Mouse (Mus musculus): ENCODE measurements around the gene Tmem150a. TPM values are rescaled to one million over a fixed set of nuclear protein-coding genes. Genes with fewer than 3 reads are reported as not detected.

The Tmem150a gene
- polyA plus RNA-seq, 1 experiment from 2014 or later = 15.3 TPM

DNA sequence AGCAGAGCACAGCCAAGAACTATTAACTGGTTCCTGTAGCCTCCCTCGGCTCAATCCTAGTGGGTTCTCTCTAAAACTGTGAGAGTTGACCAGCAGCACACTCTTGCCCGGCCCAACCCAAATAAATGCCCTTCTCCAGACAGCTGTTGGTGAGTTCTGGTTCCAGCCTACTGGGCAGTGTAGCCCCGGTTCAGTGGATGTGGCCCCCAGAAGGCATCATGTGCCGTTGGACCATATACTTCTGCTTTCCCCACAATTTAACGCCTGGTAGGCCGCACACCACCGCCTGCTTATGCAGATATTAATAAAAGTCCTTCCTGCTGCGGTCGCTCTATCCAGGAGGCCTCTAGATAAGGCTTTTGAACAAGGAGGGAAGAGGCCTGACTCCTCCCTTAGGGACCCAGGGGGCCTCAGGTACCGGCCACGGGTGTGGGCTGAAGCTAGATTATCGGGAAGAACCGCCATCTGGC is 34.3 kb downstream of the Tmem150a start:
- 11% methylated on average over 13 of the region's 13 CpGs for WGBS
- Histone ChIP-seq H3K9me3 (ENCODE audit: control insufficient read depth, low read depth, low read length) (no peaks in the 10 kb centered on the region), H3K27me3 (ENCODE audit: control insufficient read depth, insufficient read depth, low read length) (no peaks in the 10 kb centered on the region), H3K4me1 (ENCODE audit: control insufficient read depth, insufficient read depth, low read length) (peaks cover 15% of the 10 kb centered on the region; the same call in 1 of the 2 replicates), H3K4me3 (ENCODE audit: low read depth, low read length) (peak overlapping the region; percentile 55), H3K36me3 (ENCODE audit: control insufficient read depth, insufficient read depth, low read length) (peaks cover 12% of the 10 kb centered on the region; the same call in 1 of the 2 replicates), H3K4me2 (replicated peaks; ENCODE audit: low read depth, low read length) (peak overlapping the region; percentile 52), H3K27ac (ENCODE audit: low read length) (peak overlapping the region; percentile 97), H3K9ac (replicated peaks; ENCODE audit: low read depth, low read length) (peak overlapping the region; percentile 66)
- peak; percentile 72; the same call in 1 of the 2 replicates for ATAC-seq (ENCODE audit: insufficient number of reproducible peaks, insufficient read depth, low FRiP score, low read depth)

DNA sequence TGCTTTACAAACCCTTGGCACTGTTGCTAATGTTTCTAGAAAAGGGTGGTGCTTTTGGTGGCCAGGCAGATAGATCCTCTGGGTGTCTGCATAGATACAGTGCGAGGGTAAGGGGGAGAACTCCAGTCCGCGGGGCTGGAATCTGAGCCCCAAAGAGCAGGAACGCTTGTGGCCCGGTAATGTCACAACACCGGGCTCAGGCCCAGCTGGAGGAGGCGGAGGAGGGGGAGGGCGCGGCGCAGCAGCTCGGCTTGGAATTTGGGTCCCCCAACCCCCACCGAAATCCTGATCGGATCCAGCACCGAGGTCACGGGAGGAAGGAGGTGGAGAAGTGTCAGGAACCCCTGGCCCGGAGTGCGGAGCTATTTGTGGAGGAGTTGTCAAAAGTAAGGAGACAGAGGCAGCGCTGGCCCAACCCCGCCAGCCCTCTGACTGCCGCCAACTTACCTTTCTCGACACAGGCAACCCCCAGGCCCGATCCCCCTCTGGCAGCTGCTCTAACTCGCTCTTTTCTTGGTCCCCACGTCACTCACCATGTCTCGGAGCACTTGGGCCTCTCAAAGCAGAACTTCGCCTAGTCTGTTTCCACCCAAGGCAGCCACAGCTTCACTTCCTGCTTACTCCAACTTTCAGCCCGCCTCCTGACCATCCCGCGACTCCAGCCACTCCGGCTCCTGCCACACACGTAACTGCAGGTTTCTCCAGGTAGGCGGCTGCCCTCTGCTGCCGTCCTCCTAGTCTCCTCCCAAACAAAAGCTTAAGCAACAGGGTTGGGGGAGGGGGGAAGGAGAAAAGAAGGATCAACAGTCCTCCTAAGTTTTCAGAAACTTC is 34.9 kb downstream of the Tmem150a start, which contains the start of gene Vamp8:
TSS of gene Vamp8 (minus strand) at position 763 of the 831 bp plus-strand sequence.
- 2% methylated on average over 33 of the region's 33 CpGs for WGBS
- H3K4me1 ChIP-seq (ENCODE audit: control insufficient read depth, insufficient read depth, low read length) = peaks cover 15% of the 10 kb centered on the region; the same call in 1 of the 2 replicates
- peak; percentile 83 for ATAC-seq (ENCODE audit: insufficient number of reproducible peaks, insufficient read depth, low FRiP score, low read depth)
- peaks cover 9% of the 10 kb centered on the region; the same call in 1 of the 2 replicates for H3K36me3 ChIP-seq (ENCODE audit: control insufficient read depth, insufficient read depth, low read length)
- H3K27ac ChIP-seq (ENCODE audit: low read length) = peak within 1 kb of the TSS; percentile 97
- H3K4me3 ChIP-seq (ENCODE audit: low read depth, low read length) = peak within 1 kb of the TSS; percentile 55
- H3K27me3 ChIP-seq (ENCODE audit: control insufficient read depth, insufficient read depth, low read length) = no peaks in the 10 kb centered on the region
- peak within 1 kb of the TSS; percentile 52 for H3K4me2 ChIP-seq (replicated peaks; ENCODE audit: low read depth, low read length)
- H3K9me3 ChIP-seq (ENCODE audit: control insufficient read depth, low read depth, low read length) = no peaks in the 10 kb centered on the region
- peak within 1 kb of the TSS; percentile 66 for H3K9ac ChIP-seq (replicated peaks; ENCODE audit: low read depth, low read length)

DNA sequence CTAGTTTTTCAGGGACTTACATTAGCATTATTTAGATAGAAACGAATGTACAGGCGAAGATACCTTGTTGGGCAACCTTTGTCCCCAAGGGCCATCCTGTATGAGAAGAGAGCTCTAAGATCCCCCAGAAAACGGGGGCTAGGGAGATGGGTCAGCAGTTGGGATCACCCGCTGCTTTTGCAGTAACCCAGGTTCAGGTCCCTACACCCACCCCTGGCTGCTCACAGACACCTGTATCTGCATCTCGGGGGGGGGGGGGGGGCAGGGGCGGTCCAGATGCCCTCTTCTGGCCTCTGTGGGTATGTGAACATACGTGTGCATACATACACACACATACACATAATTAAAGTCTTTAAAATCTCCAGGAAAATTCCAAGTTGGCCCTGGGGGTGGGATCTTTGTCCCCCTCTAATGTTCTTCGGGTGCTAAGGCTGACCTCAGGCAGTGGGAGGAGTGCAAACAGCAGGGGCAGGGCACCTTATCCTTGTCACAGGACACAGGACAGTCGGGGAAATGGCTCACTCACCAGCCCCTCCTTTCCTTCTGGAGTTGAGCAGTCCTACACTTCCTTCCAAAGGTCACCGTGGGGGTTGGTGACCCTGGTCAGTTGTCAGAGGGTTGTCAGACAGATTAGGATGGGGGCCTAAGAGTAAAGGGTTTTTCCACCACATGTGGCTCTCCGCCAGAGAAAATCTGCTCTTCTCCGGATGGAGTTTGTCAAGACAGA is 35.7 kb downstream of the Tmem150a start:
- no peaks in the 10 kb centered on the region for H3K9me3 ChIP-seq (ENCODE audit: control insufficient read depth, low read depth, low read length)
- peak overlapping the region; percentile 52 for H3K4me2 ChIP-seq (replicated peaks; ENCODE audit: low read depth, low read length)
- ATAC-seq (ENCODE audit: insufficient number of reproducible peaks, insufficient read depth, low FRiP score, low read depth) = peak; percentile 54; the same call in 1 of the 2 replicates
- 8% methylated on average over 12 of the region's 12 CpGs for WGBS
- peaks cover 15% of the 10 kb centered on the region; the same call in 1 of the 2 replicates for H3K4me1 ChIP-seq (ENCODE audit: control insufficient read depth, insufficient read depth, low read length)
- H3K27me3 ChIP-seq (ENCODE audit: control insufficient read depth, insufficient read depth, low read length) = no peaks in the 10 kb centered on the region
- peaks cover 5% of the 10 kb centered on the region; the same call in 1 of the 2 replicates for H3K36me3 ChIP-seq (ENCODE audit: control insufficient read depth, insufficient read depth, low read length)
- H3K9ac ChIP-seq (replicated peaks; ENCODE audit: low read depth, low read length) = peak overlapping the region; percentile 66; the same call in 1 of the 2 replicates
- H3K27ac ChIP-seq (ENCODE audit: low read length) = peak overlapping the region; percentile 97
- peak overlapping the region; percentile 55 for H3K4me3 ChIP-seq (ENCODE audit: low read depth, low read length)

DNA sequence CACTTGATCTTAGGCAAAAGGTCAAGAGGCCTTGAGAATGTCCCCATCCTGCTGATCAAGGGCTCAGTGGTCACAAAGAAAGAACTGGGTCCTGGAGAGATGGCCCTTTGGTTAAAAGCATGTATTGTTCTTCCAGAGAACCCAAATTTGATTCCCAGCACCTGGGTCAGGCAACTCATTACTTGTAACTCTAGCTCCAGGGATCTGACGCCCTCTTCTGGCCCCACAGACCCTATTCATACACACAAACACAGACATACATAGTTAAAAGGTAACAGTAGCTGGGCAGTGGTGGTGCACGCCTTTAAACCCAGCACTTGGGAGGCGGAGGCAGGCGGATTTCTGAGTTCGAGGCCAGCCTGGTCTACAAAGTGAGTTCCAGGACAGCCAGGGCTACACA is 37.1 kb downstream of the Tmem150a start:
- no peak for ATAC-seq (ENCODE audit: insufficient number of reproducible peaks, insufficient read depth, low FRiP score, low read depth)

DNA sequence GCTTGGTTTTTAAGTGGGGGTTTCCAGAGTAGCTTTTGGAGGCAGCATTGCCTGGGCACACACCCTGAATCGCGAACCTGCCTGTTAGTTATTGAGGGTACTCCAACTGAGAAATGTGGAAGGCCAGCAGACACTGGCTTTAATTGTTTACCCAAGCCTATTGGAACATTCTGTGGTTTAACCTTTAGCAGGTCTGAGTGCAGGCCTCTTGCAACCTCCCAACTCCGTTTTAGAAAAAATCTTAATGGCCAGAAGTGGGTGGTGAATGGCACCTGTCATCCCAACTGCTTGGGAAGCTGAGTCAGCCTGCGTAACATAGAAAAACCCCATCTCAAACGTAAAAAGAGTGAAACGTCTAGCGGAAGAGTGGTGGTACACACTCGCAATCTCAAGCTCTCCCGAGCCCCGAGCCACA is 41.6 kb downstream of the Tmem150a start:
- H3K4me2 ChIP-seq (replicated peaks; ENCODE audit: low read depth, low read length) = no peak overlapping the region
- H3K27me3 ChIP-seq (ENCODE audit: control insufficient read depth, insufficient read depth, low read length) = no peaks in the 10 kb centered on the region
- no peak overlapping the region for H3K27ac ChIP-seq (ENCODE audit: low read length)
- no peaks in the 10 kb centered on the region for H3K9me3 ChIP-seq (ENCODE audit: control insufficient read depth, low read depth, low read length)
- no peak overlapping the region for H3K4me3 ChIP-seq (ENCODE audit: low read depth, low read length)
- no peak for ATAC-seq (ENCODE audit: insufficient number of reproducible peaks, insufficient read depth, low FRiP score, low read depth)
- 77% methylated on average over 10 of the region's 10 CpGs for WGBS
- no peaks in the 10 kb centered on the region for H3K4me1 ChIP-seq (ENCODE audit: control insufficient read depth, insufficient read depth, low read length)
- H3K9ac ChIP-seq (replicated peaks; ENCODE audit: low read depth, low read length) = no peak overlapping the region
- no peaks in the 10 kb centered on the region for H3K36me3 ChIP-seq (ENCODE audit: control insufficient read depth, insufficient read depth, low read length)

More for the DNA sequence above, 37.1 kb downstream of the Tmem150a start:
- 88% methylated on average over 5 of the region's 5 CpGs for WGBS
- H3K27ac ChIP-seq (ENCODE audit: low read length) = peak overlapping the region; percentile 21; the same call in 1 of the 2 replicates
- no peak overlapping the region for H3K4me3 ChIP-seq (ENCODE audit: low read depth, low read length)
- H3K27me3 ChIP-seq (ENCODE audit: control insufficient read depth, insufficient read depth, low read length) = no peaks in the 10 kb centered on the region
- H3K4me2 ChIP-seq (replicated peaks; ENCODE audit: low read depth, low read length) = no peak overlapping the region
- peaks cover 15% of the 10 kb centered on the region; the same call in 1 of the 2 replicates for H3K4me1 ChIP-seq (ENCODE audit: control insufficient read depth, insufficient read depth, low read length)
- no peak overlapping the region for H3K9ac ChIP-seq (replicated peaks; ENCODE audit: low read depth, low read length)
- H3K36me3 ChIP-seq (ENCODE audit: control insufficient read depth, insufficient read depth, low read length) = peaks cover 5% of the 10 kb centered on the region; the same call in 1 of the 2 replicates
- H3K9me3 ChIP-seq (ENCODE audit: control insufficient read depth, low read depth, low read length) = no peaks in the 10 kb centered on the region

DNA sequence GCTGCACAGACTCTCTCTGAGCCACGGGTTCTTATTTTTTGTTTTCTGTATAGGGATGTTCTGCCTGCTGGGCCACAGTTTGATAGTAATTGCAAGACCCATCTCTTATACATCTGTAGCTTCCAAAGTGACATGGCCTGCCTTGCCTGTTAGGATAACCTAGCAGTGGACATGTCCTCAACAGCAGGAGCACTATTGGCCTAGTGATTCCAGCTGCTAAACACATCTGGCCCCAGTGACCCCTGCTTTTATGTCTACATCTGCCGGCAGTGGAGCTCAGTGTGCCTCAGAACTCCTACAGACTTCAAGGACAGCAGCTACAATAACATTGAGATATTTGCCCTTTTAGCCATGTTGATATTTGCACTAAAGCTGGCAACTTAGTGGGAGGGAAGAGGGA is 44.7 kb downstream of the Tmem150a start:
- no peak for ATAC-seq (ENCODE audit: insufficient number of reproducible peaks, insufficient read depth, low FRiP score, low read depth)
- H3K36me3 ChIP-seq (ENCODE audit: control insufficient read depth, insufficient read depth, low read length) = no peaks in the 10 kb centered on the region
- 53% methylated on average over 2 of the region's 2 CpGs for WGBS
- no peak overlapping the region for H3K9ac ChIP-seq (replicated peaks; ENCODE audit: low read depth, low read length)
- H3K9me3 ChIP-seq (ENCODE audit: control insufficient read depth, low read depth, low read length) = no peaks in the 10 kb centered on the region
- no peak overlapping the region for H3K4me3 ChIP-seq (ENCODE audit: low read depth, low read length)
- no peaks in the 10 kb centered on the region for H3K4me1 ChIP-seq (ENCODE audit: control insufficient read depth, insufficient read depth, low read length)
- no peaks in the 10 kb centered on the region for H3K27me3 ChIP-seq (ENCODE audit: control insufficient read depth, insufficient read depth, low read length)
- no peak overlapping the region for H3K4me2 ChIP-seq (replicated peaks; ENCODE audit: low read depth, low read length)
- no peak overlapping the region for H3K27ac ChIP-seq (ENCODE audit: low read length)

DNA sequence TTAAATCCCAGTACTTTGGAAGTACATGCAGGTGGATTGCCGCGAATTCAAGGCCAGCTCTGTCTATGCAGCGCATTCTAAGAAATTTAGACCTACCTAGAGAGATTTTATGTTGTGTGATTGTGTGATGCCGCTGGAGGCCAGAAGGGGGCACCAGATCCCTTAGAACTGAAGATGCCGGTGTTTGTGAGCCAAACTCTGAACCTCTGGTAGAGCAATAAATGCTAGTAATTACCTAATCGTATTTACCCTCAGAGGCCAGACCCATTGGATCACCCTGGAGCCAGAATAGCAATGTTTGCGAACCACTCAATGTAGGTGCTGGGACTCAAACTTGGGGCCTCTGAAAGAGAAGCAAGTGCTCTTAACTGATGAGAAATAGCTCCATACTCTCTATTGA is 46.6 kb downstream of the Tmem150a start:
- 28% methylated on average over 7 of the region's 7 CpGs for WGBS

DNA sequence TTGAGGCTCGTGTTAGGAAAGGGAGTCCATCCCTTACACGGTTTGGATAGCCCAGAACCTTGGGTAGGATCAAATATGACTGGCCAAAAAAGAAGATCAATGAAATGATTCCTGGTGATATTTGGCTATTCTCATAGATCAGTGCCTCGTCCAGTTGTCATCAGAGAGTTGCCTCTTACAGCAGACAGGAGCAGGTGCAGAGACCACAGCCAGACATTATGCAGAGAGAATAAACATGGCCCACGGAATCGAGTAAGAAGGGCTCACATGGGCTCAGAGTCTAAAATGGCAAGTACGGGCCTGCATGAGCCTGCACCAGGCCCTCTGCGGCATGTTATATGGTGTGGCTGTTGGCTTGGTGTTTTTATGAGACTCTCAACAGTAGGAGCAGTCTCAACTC is 50.1 kb downstream of the Tmem150a start:
- Histone ChIP-seq H3K9ac (replicated peaks; ENCODE audit: low read depth, low read length) (no peak overlapping the region), H3K4me3 (ENCODE audit: low read depth, low read length) (no peak overlapping the region), H3K9me3 (ENCODE audit: control insufficient read depth, low read depth, low read length) (no peaks in the 10 kb centered on the region), H3K4me2 (replicated peaks; ENCODE audit: low read depth, low read length) (no peak overlapping the region), H3K27me3 (ENCODE audit: control insufficient read depth, insufficient read depth, low read length) (no peaks in the 10 kb centered on the region), H3K27ac (ENCODE audit: low read length) (no peak overlapping the region), H3K36me3 (ENCODE audit: control insufficient read depth, insufficient read depth, low read length) (no peaks in the 10 kb centered on the region), H3K4me1 (ENCODE audit: control insufficient read depth, insufficient read depth, low read length) (no peaks in the 10 kb centered on the region)
- ATAC-seq (ENCODE audit: insufficient number of reproducible peaks, insufficient read depth, low FRiP score, low read depth) = no peak
- WGBS = 76% methylated on average over 7 of the region's 7 CpGs

More for the DNA sequence above, 46.6 kb downstream of the Tmem150a start:
- Histone ChIP-seq H3K9ac (replicated peaks; ENCODE audit: low read depth, low read length) (no peak overlapping the region), H3K36me3 (ENCODE audit: control insufficient read depth, insufficient read depth, low read length) (no peaks in the 10 kb centered on the region), H3K4me3 (ENCODE audit: low read depth, low read length) (no peak overlapping the region), H3K4me1 (ENCODE audit: control insufficient read depth, insufficient read depth, low read length) (no peaks in the 10 kb centered on the region), H3K27ac (ENCODE audit: low read length) (no peak overlapping the region), H3K9me3 (ENCODE audit: control insufficient read depth, low read depth, low read length) (no peaks in the 10 kb centered on the region), H3K27me3 (ENCODE audit: control insufficient read depth, insufficient read depth, low read length) (no peaks in the 10 kb centered on the region), H3K4me2 (replicated peaks; ENCODE audit: low read depth, low read length) (no peak overlapping the region)
- no peak for ATAC-seq (ENCODE audit: insufficient number of reproducible peaks, insufficient read depth, low FRiP score, low read depth)
